Mouse (Mus musculus): Measurements from ENCODE around the gene Enthd1.

- TF ChIP-seq CTCF (IDR thresholded peaks at IDR 0.05; ENCODE audit: low read depth, low read length) (no peak), POLR2A (IDR thresholded peaks at IDR 0.05; ENCODE audit: borderline replicate concordance, low read depth, low read length) (no peak)
These were observed 20.8 kb downstream of the Enthd1 start for GRCm38 (mm10) chr15:80544115-80544514.
